Mouse (Mus musculus): ENCODE results near the gene Ubqln1. TPM values are rescaled to one million over a fixed set of nuclear protein-coding genes. Genes with fewer than 3 reads are reported as not detected.
"Not testable (repeated sequence)": the region's sequence is repeated elsewhere in the genome, so short reads cannot be mapped to it uniquely, and the experiment has no call there.

Gene Ubqln1
- polyA plus RNA-seq, 1 experiment from 2014 or later, result 142 TPM

GRCm38 (mm10) chr13:58147760-58148159, 67.7 kb downstream of the Ubqln1 start:
- WGBS, result 77% methylated on average over 1 of the region's 1 CpGs
- Histone ChIP-seq H3K27me3 (no peaks in the 10 kb centered on the region), H3K4me2 (no peak overlapping the region), H3K9ac (no peak overlapping the region), H3K4me1 (replicated peaks) (peaks cover 8% of the 10 kb centered on the region), H3K27ac (replicated peaks) (no peak overlapping the region), H3K9me3 (no peaks in the 10 kb centered on the region), H3K36me3 (no peaks in the 10 kb centered on the region), H3K4me3 (no peak overlapping the region)
- no peak for ATAC-seq (ENCODE audit: low read depth)

DNA sequence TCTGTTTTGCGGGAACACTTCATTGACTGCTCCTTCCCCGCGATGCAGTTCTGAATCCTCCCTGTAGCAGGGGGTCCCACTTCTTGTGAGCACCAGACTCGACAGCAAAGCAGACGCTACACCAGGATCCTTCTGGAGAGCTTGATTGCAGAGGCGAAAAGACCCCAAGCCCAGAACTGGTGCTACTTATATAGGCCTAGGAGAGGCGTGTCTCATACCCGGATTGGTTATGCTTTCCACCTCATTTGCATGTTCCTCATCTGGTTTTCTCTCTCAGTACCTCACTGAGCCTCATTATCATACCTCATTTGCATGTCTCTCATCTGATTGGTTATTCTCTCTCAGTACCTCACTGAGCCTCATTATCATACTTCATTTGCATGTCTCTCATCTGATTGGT, 68.8 kb downstream of the Ubqln1 start:
- not testable (repeated sequence) for H3K4me2 ChIP-seq; H3K27me3 ChIP-seq; H3K9me3 ChIP-seq; H3K27ac ChIP-seq (replicated peaks); H3K36me3 ChIP-seq; H3K4me1 ChIP-seq (replicated peaks); H3K9ac ChIP-seq; ATAC-seq (ENCODE audit: low read depth); H3K4me3 ChIP-seq
- 93% methylated on average over 8 of the region's 8 CpGs for WGBS

GRCm38 (mm10) chr13:58131692-58132091, 83.8 kb downstream of the Ubqln1 start:
- no peak overlapping the region for H3K4me2 ChIP-seq
- H3K9me3 ChIP-seq, result peaks cover 5% of the 10 kb centered on the region; the same call in 1 of the 2 replicates
- H3K27me3 ChIP-seq, result no peaks in the 10 kb centered on the region
- no peak overlapping the region for H3K4me3 ChIP-seq
- no peak overlapping the region for H3K9ac ChIP-seq
- H3K36me3 ChIP-seq, result no peaks in the 10 kb centered on the region
- ATAC-seq (ENCODE audit: low read depth), result no peak
- peaks cover 10% of the 10 kb centered on the region for H3K4me1 ChIP-seq (replicated peaks)
- 54% methylated on average over 3 of the region's 3 CpGs for WGBS
- H3K27ac ChIP-seq (replicated peaks), result no peak overlapping the region

GRCm38 (mm10) chr13:58129687-58130246, 85.7 kb downstream of the Ubqln1 start:
- H3K9me3 ChIP-seq, result no peaks in the 10 kb centered on the region
- H3K27me3 ChIP-seq, result no peaks in the 10 kb centered on the region
- H3K9ac ChIP-seq, result peak overlapping the region; percentile 100
- H3K4me3 ChIP-seq, result peak overlapping the region; percentile 99
- H3K4me1 ChIP-seq (replicated peaks), result peaks cover 26% of the 10 kb centered on the region
- H3K27ac ChIP-seq (replicated peaks), result peak overlapping the region; percentile 100
- WGBS, result 31% methylated on average over 4 of the region's 4 CpGs
- H3K4me2 ChIP-seq, result peak overlapping the region; percentile 80
- no peak for ATAC-seq (ENCODE audit: low read depth)
- 0 out of 2 replicates have a peak, but pooled peaks cover 7% of the 10 kb centered on the region for H3K36me3 ChIP-seq

GRCm38 (mm10) chr13:58128768-58129671, 86.4 kb downstream of the Ubqln1 start:
- Histone ChIP-seq H3K27ac (replicated peaks) (peak overlapping the region; percentile 100), H3K4me2 (peak overlapping the region; percentile 80), H3K4me1 (replicated peaks) (peaks cover 33% of the 10 kb centered on the region), H3K9ac (peak overlapping the region; percentile 100), H3K27me3 (no peaks in the 10 kb centered on the region), H3K4me3 (peak overlapping the region; percentile 99), H3K9me3 (no peaks in the 10 kb centered on the region), H3K36me3 (0 out of 2 replicates have a peak, but pooled peaks cover 7% of the 10 kb centered on the region)
- under 1% methylated on average over 79 of the region's 83 CpGs for WGBS
- ATAC-seq (ENCODE audit: low read depth), result peak; percentile 98

GRCm38 (mm10) chr13:58128396-58128767, 87.1 kb downstream of the Ubqln1 start, which contains the start of gene Hnrnpa0:
Hnrnpa0 (minus strand) TSS chr13:58128556.
- Histone ChIP-seq H3K4me3 (peak within 1 kb of the TSS; percentile 99), H3K9ac (peak within 1 kb of the TSS; percentile 100), H3K9me3 (no peaks in the 10 kb centered on the region), H3K36me3 (0 out of 2 replicates have a peak, but pooled peaks cover 7% of the 10 kb centered on the region), H3K27ac (replicated peaks) (peak within 1 kb of the TSS; percentile 100), H3K27me3 (no peaks in the 10 kb centered on the region), H3K4me2 (peak within 1 kb of the TSS; percentile 85), H3K4me1 (replicated peaks) (peaks cover 39% of the 10 kb centered on the region)
- WGBS, result 1% methylated on average over 32 of the region's 62 CpGs
- ATAC-seq (ENCODE audit: low read depth), result peak; percentile 96

GRCm38 (mm10) chr13:58127766-58128361, 87.6 kb downstream of the Ubqln1 start:
- H3K4me1 ChIP-seq (replicated peaks), result peaks cover 45% of the 10 kb centered on the region
- under 1% methylated on average over 78 of the region's 81 CpGs for WGBS
- H3K9ac ChIP-seq, result peak overlapping the region; percentile 100
- peak overlapping the region; percentile 100 for H3K27ac ChIP-seq (replicated peaks)
- peak; percentile 54 for ATAC-seq (ENCODE audit: low read depth)
- H3K4me2 ChIP-seq, result peak overlapping the region; percentile 85
- H3K36me3 ChIP-seq, result 0 out of 2 replicates have a peak, but pooled peaks cover 7% of the 10 kb centered on the region
- H3K9me3 ChIP-seq, result no peaks in the 10 kb centered on the region
- peak overlapping the region; percentile 99 for H3K4me3 ChIP-seq
- H3K27me3 ChIP-seq, result no peaks in the 10 kb centered on the region

GRCm38 (mm10) chr13:58126862-58127765, 88.3 kb downstream of the Ubqln1 start:
- Histone ChIP-seq H3K4me2 (peak overlapping the region; percentile 85), H3K4me1 (replicated peaks) (peaks cover 49% of the 10 kb centered on the region), H3K27ac (replicated peaks) (peak overlapping the region; percentile 100), H3K27me3 (no peaks in the 10 kb centered on the region), H3K4me3 (peak overlapping the region; percentile 99), H3K36me3 (0 out of 2 replicates have a peak, but pooled peaks cover 7% of the 10 kb centered on the region), H3K9ac (peak overlapping the region; percentile 100), H3K9me3 (no peaks in the 10 kb centered on the region)
- WGBS, result under 1% methylated on average over 38 of the region's 92 CpGs
- no peak for ATAC-seq (ENCODE audit: low read depth)

Other genes with a start within 250 kb of the Ubqln1 start
- gene Klhl3, start 102.1 kb downstream of the Ubqln1 start, polyA plus RNA-seq (2015; fragmentation: Nextera tagmentation; extraction: Ambion mirVana), result 11.5 and 12.3 TPM in 2 replicates
- gene Hnrnpa0, start 87.1 kb downstream of the Ubqln1 start, polyA plus RNA-seq (2015; fragmentation: Nextera tagmentation; extraction: Ambion mirVana), result 53.7 and 56.0 TPM in 2 replicates
- 76.8 and 80.8 TPM in 2 replicates for gene Idnk, start 58.0 kb downstream of the Ubqln1 start, polyA plus RNA-seq (2015; fragmentation: Nextera tagmentation; extraction: Ambion mirVana)
- gene Gkap1, start 60.0 kb upstream of the Ubqln1 start, polyA plus RNA-seq (2015; fragmentation: Nextera tagmentation; extraction: Ambion mirVana), result 29.5 and 29.7 TPM in 2 replicates
- gene Kif27, start 143.5 kb upstream of the Ubqln1 start, polyA plus RNA-seq (2015; fragmentation: Nextera tagmentation; extraction: Ambion mirVana), result 1.2 and 1.3 TPM in 2 replicates
- 24.8 and 26.4 TPM in 2 replicates for gene 2210016F16Rik, start 169.6 kb upstream of the Ubqln1 start, polyA plus RNA-seq (2015; fragmentation: Nextera tagmentation; extraction: Ambion mirVana)
- gene Rmi1, start 186.6 kb upstream of the Ubqln1 start, polyA plus RNA-seq (2015; fragmentation: Nextera tagmentation; extraction: Ambion mirVana), result 23.1 and 23.6 TPM in 2 replicates
- 1,581 and 1,759 TPM in 2 replicates for gene Hnrnpk, start 187.7 kb upstream of the Ubqln1 start, polyA plus RNA-seq (2015; fragmentation: Nextera tagmentation; extraction: Ambion mirVana)

Measured in neural tube, embryonic 13.5 days (tissue).